Mouse (Mus musculus): ENCODE measurements around the gene Osmr. TPM values are rescaled to one million over a fixed set of nuclear protein-coding genes. Genes with fewer than 3 reads are reported as not detected.

Gene Osmr
- polyA plus RNA-seq, 1 experiment: 13.1 TPM

- H3K4me3 ChIP-seq (replicated peaks; ENCODE audit: extremely low read depth, low read depth, low read length): peak overlapping the region; percentile 42
- 8% methylated on average over 11 of the region's 11 CpGs for WGBS
Measured at GRCm38 (mm10) chr15:6871621-6872359, 3.0 kb downstream of the Osmr start.

GRCm38 (mm10) chr15:6866888-6867287 is 7.9 kb downstream of the Osmr start:
- Histone ChIP-seq H3K4me3 (replicated peaks; ENCODE audit: extremely low read depth, low read depth, low read length) (no peak overlapping the region), H3K4me1 (ENCODE audit: control insufficient read depth, insufficient read depth, low read length) (peaks cover 10% of the 10 kb centered on the region)
- no peak for TF ChIP-seq CTCF (IDR thresholded peaks at IDR 0.05; ENCODE audit: insufficient read depth, low read length)
- TF ChIP-seq POLR2A (IDR thresholded peaks at IDR 0.05; ENCODE audit: borderline replicate concordance, extremely low read depth, low read depth, low read length): no peak
- DNase-seq: no peak
- 85% methylated on average over 6 of the region's 6 CpGs for WGBS

More at GRCm38 (mm10) chr15:6871621-6872359, 3.0 kb downstream of the Osmr start:
- DNase-seq: no peak
- no peak for TF ChIP-seq CTCF (IDR thresholded peaks at IDR 0.05; ENCODE audit: insufficient read depth, low read length)
- TF ChIP-seq POLR2A (IDR thresholded peaks at IDR 0.05; ENCODE audit: borderline replicate concordance, extremely low read depth, low read depth, low read length): no peak
- peaks cover 11% of the 10 kb centered on the region for H3K4me1 ChIP-seq (ENCODE audit: control insufficient read depth, insufficient read depth, low read length)

GRCm38 (mm10) chr15:6862125-6862524 is 12.6 kb downstream of the Osmr start:
- H3K4me1 ChIP-seq (ENCODE audit: control insufficient read depth, insufficient read depth, low read length): 0 out of 2 replicates have a peak, but pooled peaks cover 3% of the 10 kb centered on the region
- 77% methylated on average over 4 of the region's 4 CpGs for WGBS
- TF ChIP-seq CTCF (IDR thresholded peaks at IDR 0.05; ENCODE audit: insufficient read depth, low read length) (no peak), POLR2A (IDR thresholded peaks at IDR 0.05; ENCODE audit: borderline replicate concordance, extremely low read depth, low read depth, low read length) (no peak)
- no peak overlapping the region for H3K4me3 ChIP-seq (replicated peaks; ENCODE audit: extremely low read depth, low read depth, low read length)
- no peak for DNase-seq

GRCm38 (mm10) chr15:6861617-6862016 is 13.2 kb downstream of the Osmr start:
- no peak overlapping the region for H3K4me3 ChIP-seq (replicated peaks; ENCODE audit: extremely low read depth, low read depth, low read length)
- H3K4me1 ChIP-seq (ENCODE audit: control insufficient read depth, insufficient read depth, low read length): 0 out of 2 replicates have a peak, but pooled peaks cover 3% of the 10 kb centered on the region
- no peak for TF ChIP-seq POLR2A (IDR thresholded peaks at IDR 0.05; ENCODE audit: borderline replicate concordance, extremely low read depth, low read depth, low read length)
- no peak for TF ChIP-seq CTCF (IDR thresholded peaks at IDR 0.05; ENCODE audit: insufficient read depth, low read length)
- 57% methylated on average over 7 of the region's 7 CpGs for WGBS
- DNase-seq: no peak

- TF ChIP-seq CTCF (IDR thresholded peaks at IDR 0.05; ENCODE audit: insufficient read depth, low read length) (no peak), POLR2A (IDR thresholded peaks at IDR 0.05; ENCODE audit: borderline replicate concordance, extremely low read depth, low read depth, low read length) (no peak)
- WGBS: 83% methylated on average over 7 of the region's 7 CpGs
- 0 out of 2 replicates have a peak, but pooled peaks cover 3% of the 10 kb centered on the region for H3K4me1 ChIP-seq (ENCODE audit: control insufficient read depth, insufficient read depth, low read length)
- no peak overlapping the region for H3K4me3 ChIP-seq (replicated peaks; ENCODE audit: extremely low read depth, low read depth, low read length)
- no peak for DNase-seq
Measured at GRCm38 (mm10) chr15:6859781-6860180, 15.0 kb downstream of the Osmr start.

- TF ChIP-seq CTCF (IDR thresholded peaks at IDR 0.05; ENCODE audit: insufficient read depth, low read length): no peak
- TF ChIP-seq POLR2A (IDR thresholded peaks at IDR 0.05; ENCODE audit: borderline replicate concordance, extremely low read depth, low read depth, low read length): no peak
- DNase-seq: no peak
- WGBS: 35% methylated on average over 4 of the region's 4 CpGs
- Histone ChIP-seq H3K4me3 (replicated peaks; ENCODE audit: extremely low read depth, low read depth, low read length) (no peak overlapping the region), H3K4me1 (ENCODE audit: control insufficient read depth, insufficient read depth, low read length) (0 out of 2 replicates have a peak, but pooled peaks cover 3% of the 10 kb centered on the region)
Measured at GRCm38 (mm10) chr15:6858871-6859270, 15.9 kb downstream of the Osmr start.

- no peak for TF ChIP-seq POLR2A (IDR thresholded peaks at IDR 0.05; ENCODE audit: borderline replicate concordance, extremely low read depth, low read depth, low read length)
- 91% methylated on average over 9 of the region's 9 CpGs for WGBS
- H3K4me1 ChIP-seq (ENCODE audit: control insufficient read depth, insufficient read depth, low read length): 0 out of 2 replicates have a peak, but pooled peaks cover 3% of the 10 kb centered on the region
- DNase-seq: no peak
- no peak overlapping the region for H3K4me3 ChIP-seq (replicated peaks; ENCODE audit: extremely low read depth, low read depth, low read length)
Measured at GRCm38 (mm10) chr15:6857270-6857905, 17.4 kb downstream of the Osmr start.

- DNase-seq: no peak
- WGBS: 40% methylated on average over 1 of the region's 1 CpGs
- TF ChIP-seq CTCF (IDR thresholded peaks at IDR 0.05; ENCODE audit: insufficient read depth, low read length) (no peak), POLR2A (IDR thresholded peaks at IDR 0.05; ENCODE audit: borderline replicate concordance, extremely low read depth, low read depth, low read length) (no peak)
- no peaks in the 10 kb centered on the region for H3K4me1 ChIP-seq (ENCODE audit: control insufficient read depth, insufficient read depth, low read length)
- no peak overlapping the region for H3K4me3 ChIP-seq (replicated peaks; ENCODE audit: extremely low read depth, low read depth, low read length)
Measured at GRCm38 (mm10) chr15:6849851-6850250, 24.9 kb downstream of the Osmr start.

- WGBS: 37% methylated on average over 4 of the region's 4 CpGs
- no peak for DNase-seq
- Histone ChIP-seq H3K4me1 (ENCODE audit: control insufficient read depth, insufficient read depth, low read length) (no peaks in the 10 kb centered on the region), H3K4me3 (replicated peaks; ENCODE audit: extremely low read depth, low read depth, low read length) (no peak overlapping the region)
- TF ChIP-seq CTCF (IDR thresholded peaks at IDR 0.05; ENCODE audit: insufficient read depth, low read length) (peak; percentile 14; the same call in 1 of the 2 replicates), POLR2A (IDR thresholded peaks at IDR 0.05; ENCODE audit: borderline replicate concordance, extremely low read depth, low read depth, low read length) (no peak)
Measured at GRCm38 (mm10) chr15:6840199-6840598, 34.6 kb downstream of the Osmr start.

Data from lung, adult 2 months (tissue).